Mouse (Mus musculus): ENCODE data around the gene Ruvbl1.

DNA sequence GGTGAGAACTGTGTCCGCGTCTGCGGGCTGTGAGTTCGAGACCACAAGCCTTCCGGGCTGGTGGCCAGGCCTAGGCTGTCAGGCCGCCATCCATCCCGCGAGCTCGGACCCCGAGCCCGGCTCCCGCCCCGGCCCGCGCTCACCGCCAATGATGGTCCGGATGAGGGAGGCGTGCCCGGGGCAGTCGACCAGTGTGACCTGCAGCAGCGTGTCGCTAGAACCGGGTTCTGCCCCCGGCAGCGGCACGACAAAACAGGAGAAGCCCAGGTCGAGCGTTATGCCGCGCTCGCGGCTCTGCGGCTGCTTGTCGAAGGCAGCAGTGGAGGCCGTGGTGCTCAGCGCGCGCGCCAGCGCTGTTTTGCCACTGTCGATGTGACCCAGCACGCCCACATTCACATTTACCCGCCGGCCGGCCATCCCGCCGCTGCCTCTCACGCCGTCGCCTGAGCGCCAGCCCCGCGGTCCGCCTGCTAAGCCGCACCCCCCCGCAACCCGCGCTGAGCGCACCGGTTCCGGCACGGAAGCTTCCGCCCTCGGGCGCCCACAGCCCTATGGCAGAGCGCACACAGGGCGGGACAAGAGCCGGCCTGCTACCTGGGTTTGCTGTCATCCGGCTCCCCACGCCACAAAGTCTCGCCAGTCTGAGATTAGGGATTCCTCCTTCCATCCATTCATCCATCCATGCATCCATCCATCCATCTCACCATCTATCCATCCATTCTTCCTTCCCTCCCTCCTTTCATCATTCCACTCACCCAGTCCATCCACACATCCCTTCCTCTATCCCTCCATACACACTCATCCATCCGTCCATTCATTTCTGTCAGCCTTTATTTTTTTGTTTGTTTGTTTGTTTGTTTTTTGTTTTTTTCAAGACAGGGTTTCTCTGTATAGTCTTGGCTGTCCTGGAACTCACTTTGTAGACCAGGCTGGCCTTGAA lies 18.9 kb upstream of the Ruvbl1 start, which contains the start of gene Eefsec:
- peak; percentile 93 for TF ChIP-seq MXI1 (IDR thresholded peaks at IDR 0.05; ENCODE audit: low read depth, low read length)
- peak; percentile 75; the same call in 1 of the 2 replicates for TF ChIP-seq KAT2A (IDR thresholded peaks at IDR 0.05; ENCODE audit: insufficient replicate concordance, low read length)
- TF ChIP-seq CTCF (conservative IDR thresholded peaks at IDR 0.05 in 1 of 2, IDR thresholded peaks at IDR 0.05 in 1 of 2; ENCODE audit: low read depth in 2 of 2, low read length in 2 of 2): no peak
- no peak for TF ChIP-seq USF2 (conservative IDR thresholded peaks at IDR 0.05; ENCODE audit: low read depth, low read length)
- TF ChIP-seq RCOR1 (conservative IDR thresholded peaks at IDR 0.05; ENCODE audit: low read depth, low read length): no peak
- TF ChIP-seq POLR2A (IDR thresholded peaks at IDR 0.05; ENCODE audit: low read depth, low read length): peak; percentile 87
- peak; percentile 79 for TF ChIP-seq NELFE (IDR thresholded peaks at IDR 0.05; ENCODE audit: low read depth, low read length)
- no peak for TF ChIP-seq EP300 (IDR thresholded peaks at IDR 0.05; ENCODE audit: low read length)
- peak; percentile 50; the same call in 1 of the 2 replicates for TF ChIP-seq ZMIZ1 (IDR thresholded peaks at IDR 0.05; ENCODE audit: low read depth, low read length)
- TF ChIP-seq USF1 (IDR thresholded peaks at IDR 0.05; ENCODE audit: low read depth, low read length): no peak
- TF ChIP-seq ELF1 (IDR thresholded peaks at IDR 0.05; ENCODE audit: low read depth, low read length): peak; percentile 83
- TF ChIP-seq POLR2AphosphoS2 (IDR thresholded peaks at IDR 0.05; ENCODE audit: low read depth, low read length): no peak
- no peak for TF ChIP-seq PAX5 (IDR thresholded peaks at IDR 0.05; ENCODE audit: low read length)
